Mouse (Mus musculus) hindbrain, embryonic 11.5 days (tissue): ENCODE results near the gene Klhl26. TPM values are rescaled to one million over a fixed set of nuclear protein-coding genes. Genes with fewer than 3 reads are reported as not detected.

Source experiments
- ATAC-seq: fragments of 200-750 bp; cut with Nextera tagmentation; 2 replicates; pipeline ENCODE4 v1.8.0; 2017; ENCODE audit warnings: mild to moderate bottlenecking, moderate TSS enrichment, moderate library complexity; ENCODE audit not compliant: low FRiP score
- DNase-seq: peaks from one replicate; pipeline ENCODE4 v3.0.0-alpha.2; 2015; ENCODE audit warnings: low spot score
- H3K27ac ChIP-seq: fragments of 300-500 bp; sonication (generic); 2 replicates; pipeline ENCODE4 v1.5.1; 2014; ENCODE audit warnings: mild to moderate bottlenecking, low read depth, low read length
- H3K27me3 ChIP-seq: fragments of 300-500 bp; sonication (generic); 2 replicates; pipeline ENCODE4 v1.6.1; 2014; ENCODE audit warnings: mild to moderate bottlenecking, low read length, moderate library complexity, mixed read lengths; ENCODE audit not compliant: control insufficient read depth, insufficient read depth
- H3K36me3 ChIP-seq: fragments of 300-500 bp; sonication (generic); 2 replicates; pipeline ENCODE4 v1.6.1; 2014; ENCODE audit warnings: mild to moderate bottlenecking, low read length, moderate library complexity, mixed read lengths; ENCODE audit not compliant: control insufficient read depth, insufficient read depth
- H3K4me1 ChIP-seq: fragments of 300-500 bp; sonication (generic); replicated peaks from 2 replicates; pipeline ENCODE4 v1.6.1; 2014; ENCODE audit warnings: low read length, mixed read lengths; ENCODE audit not compliant: control insufficient read depth, insufficient read depth
- H3K4me2 ChIP-seq: fragments of 300-500 bp; sonication (generic); replicated peaks from 2 replicates; pipeline ENCODE4 v1.6.1; 2014; ENCODE audit warnings: mild to moderate bottlenecking, low read depth, low read length
- H3K4me3 ChIP-seq: fragments of 300-500 bp; sonication (generic); 2 replicates; pipeline ENCODE4 v1.5.1; 2014; ENCODE audit warnings: low read depth, low read length
- H3K9ac ChIP-seq: fragments of 300-500 bp; sonication (generic); 2 replicates; pipeline ENCODE4 v1.6.1; 2014; ENCODE audit warnings: low read depth, low read length
- H3K9me3 ChIP-seq: fragments of 300-500 bp; sonication (generic); 2 replicates; pipeline ENCODE4 v1.6.1; 2016; ENCODE audit warnings: low read length; ENCODE audit not compliant: control insufficient read depth
- WGBS: fragments of 180-500 bp; shearing (Covaris S2); extraction: QIAGEN DNeasy Blood & Tissue Kit; methylation state at CpG from one replicate; pipeline ENCODE4 v1.1.7; 2014; 5-methylcytosine and 5-hydroxymethylcytosine counted together
- polyA plus RNA-seq: library from polyadenylated mRNA; unstranded; fragments of >200 nt; fragmentation: Nextera tagmentation; extraction: Ambion mirVana; gene quantifications from 2 replicates; pipeline ENCODE4 v1.2.1, GENCODE M21; 2014

The Klhl26 gene
- polyA plus RNA-seq, 1 experiment from 2014 or later = 11.1 TPM

DNA sequence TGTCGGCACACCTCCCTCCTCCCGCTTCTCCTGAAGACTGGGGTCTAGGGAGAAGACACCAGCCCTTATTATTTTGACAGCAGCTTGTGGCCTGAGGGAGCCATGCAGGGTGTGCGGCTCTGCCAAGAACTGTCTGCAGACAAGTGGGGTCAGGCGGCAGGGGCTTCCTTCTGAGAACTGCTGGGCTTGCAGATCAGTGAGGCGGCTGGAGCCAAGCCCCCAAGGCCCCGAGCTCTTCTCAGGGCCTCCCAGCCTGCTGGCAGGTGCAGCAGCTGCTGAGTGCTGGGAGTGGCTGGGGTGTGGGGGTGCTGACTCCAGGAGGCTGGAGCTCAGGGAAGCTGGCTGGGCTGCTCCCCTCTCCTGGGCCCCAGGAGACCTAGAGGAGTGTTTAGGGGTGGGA is 68.5 kb downstream of the Klhl26 start:
- Histone ChIP-seq H3K4me2 (no peak overlapping the region), H3K9ac (no peak overlapping the region), H3K27ac (peak overlapping the region; percentile 52; the same call in 1 of the 2 replicates), H3K36me3 (no peaks in the 10 kb centered on the region), H3K4me3 (no peak overlapping the region), H3K9me3 (no peaks in the 10 kb centered on the region), H3K27me3 (no peaks in the 10 kb centered on the region), H3K4me1 (peaks cover 7% of the 10 kb centered on the region; the same call in 1 of the 2 replicates)
- ATAC-seq = peak; percentile 81
- WGBS = 51% methylated on average over 6 of the region's 6 CpGs
- DNase-seq = peak; percentile 33

DNA sequence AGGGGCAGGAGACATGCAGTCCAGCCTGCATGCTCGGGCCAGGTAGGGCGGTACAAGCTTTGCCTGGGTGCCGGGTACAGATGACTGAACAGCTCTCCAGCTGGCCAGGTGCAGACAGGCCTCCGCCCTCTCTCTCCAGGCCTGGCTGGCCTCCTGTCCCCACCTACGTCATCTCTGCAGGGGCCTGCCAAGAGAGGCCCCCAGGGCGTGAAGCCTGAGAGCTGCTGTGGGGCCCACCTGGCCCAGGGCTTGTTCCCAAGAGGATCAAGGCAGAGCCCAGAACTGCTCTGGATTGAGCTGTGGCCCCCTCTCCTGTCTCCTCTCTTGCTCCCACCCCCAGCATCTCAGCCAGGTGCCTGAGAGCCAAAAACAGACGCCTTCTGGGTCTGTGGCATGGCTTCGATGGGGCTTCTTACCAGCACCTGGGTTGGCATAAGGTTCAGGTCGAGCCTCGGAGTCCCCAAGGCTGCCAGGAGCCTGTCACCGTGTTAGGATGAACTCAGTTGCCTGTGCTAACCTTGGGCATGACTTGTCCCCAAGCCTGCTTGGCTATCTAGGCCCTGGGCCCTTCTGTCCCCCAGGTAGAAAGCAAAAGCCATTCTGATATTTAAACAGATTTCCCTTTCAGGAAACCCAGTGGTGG is 70.2 kb downstream of the Klhl26 start:
- 77% methylated on average over 11 of the region's 11 CpGs for WGBS
- H3K36me3 ChIP-seq = no peaks in the 10 kb centered on the region
- no peak overlapping the region for H3K27ac ChIP-seq
- H3K4me3 ChIP-seq = no peak overlapping the region
- peaks cover 7% of the 10 kb centered on the region; the same call in 1 of the 2 replicates for H3K4me1 ChIP-seq
- H3K9ac ChIP-seq = no peak overlapping the region
- no peak overlapping the region for H3K4me2 ChIP-seq
- no peaks in the 10 kb centered on the region for H3K27me3 ChIP-seq
- DNase-seq (no peak), ATAC-seq (no peak)
- no peaks in the 10 kb centered on the region for H3K9me3 ChIP-seq

DNA sequence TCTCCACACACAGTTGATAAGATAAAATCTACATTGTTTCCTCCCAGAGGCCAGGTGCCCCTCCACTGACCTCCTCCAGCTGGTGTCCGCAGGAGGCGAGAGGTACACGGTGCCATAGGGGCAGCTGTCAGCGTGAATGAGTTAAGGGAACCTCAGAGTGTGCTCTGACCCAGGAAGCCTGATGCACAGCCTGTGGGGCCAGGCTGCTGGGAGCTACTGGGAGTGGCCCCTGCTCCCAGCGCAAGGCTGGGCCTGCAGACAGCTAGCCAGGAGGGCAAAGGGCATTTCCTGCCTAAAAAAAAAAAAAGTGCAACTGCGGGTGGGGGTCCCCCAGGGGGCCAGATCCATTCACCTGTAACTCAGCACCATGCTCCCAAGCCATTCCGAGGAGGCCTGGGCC is 71.6 kb downstream of the Klhl26 start:
- WGBS = 45% methylated on average over 7 of the region's 7 CpGs

DNA sequence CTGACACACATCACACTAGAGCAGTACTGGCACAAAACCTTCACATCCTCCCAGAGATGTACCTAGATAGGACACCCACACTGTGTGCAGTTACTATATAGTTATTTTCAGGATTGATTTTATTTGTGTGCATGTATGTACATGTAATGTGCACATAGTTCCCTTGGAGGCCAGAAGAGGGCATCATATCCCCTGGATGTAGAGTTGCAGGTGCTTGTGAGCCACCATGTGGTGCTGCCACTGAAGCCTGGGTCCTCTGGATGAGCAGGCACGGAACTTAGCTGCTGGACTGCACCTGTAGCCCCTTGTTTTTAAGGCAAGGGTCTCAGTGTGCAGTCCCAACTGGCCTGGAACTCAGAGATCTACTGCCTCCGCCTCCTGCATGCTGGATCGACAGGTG is 72.6 kb downstream of the Klhl26 start:
- Histone ChIP-seq H3K9me3 (no peaks in the 10 kb centered on the region), H3K36me3 (no peaks in the 10 kb centered on the region), H3K9ac (no peak overlapping the region), H3K27me3 (no peaks in the 10 kb centered on the region), H3K27ac (no peak overlapping the region), H3K4me1 (peaks cover 7% of the 10 kb centered on the region; the same call in 1 of the 2 replicates), H3K4me3 (no peak overlapping the region), H3K4me2 (no peak overlapping the region)
- 97% methylated on average over 3 of the region's 3 CpGs for WGBS
- no peak for ATAC-seq
- no peak for DNase-seq

More for the DNA sequence above, 71.6 kb downstream of the Klhl26 start:
- Histone ChIP-seq H3K4me1 (peaks cover 7% of the 10 kb centered on the region; the same call in 1 of the 2 replicates), H3K4me3 (no peak overlapping the region), H3K27ac (no peak overlapping the region), H3K36me3 (no peaks in the 10 kb centered on the region), H3K9me3 (no peaks in the 10 kb centered on the region), H3K4me2 (no peak overlapping the region), H3K9ac (0 out of 2 replicates have a peak overlapping the region, but pooled peaks have one; percentile 8), H3K27me3 (no peaks in the 10 kb centered on the region)
- ATAC-seq (no peak), DNase-seq (no peak)

Other genes starting within 250 kb of the Klhl26 start
- 46.5 and 46.8 TPM in 2 replicates for gene Sugp2, start 242.7 kb downstream of the Klhl26 start, polyA plus RNA-seq
- gene Armc6, start 242.5 kb downstream of the Klhl26 start, polyA plus RNA-seq = 34.0 and 37.5 TPM in 2 replicates
- gene Homer3, start 194.1 kb downstream of the Klhl26 start, polyA plus RNA-seq = 50.4 and 51.6 TPM in 2 replicates
- 43.3 and 50.1 TPM in 2 replicates for gene Ddx49, start 174.5 kb downstream of the Klhl26 start, polyA plus RNA-seq
- gene Cope, start 174.4 kb downstream of the Klhl26 start, polyA plus RNA-seq = 268 and 278 TPM in 2 replicates
- gene Cers1, start 161.2 kb downstream of the Klhl26 start, polyA plus RNA-seq = 5.7 and 6.2 TPM in 2 replicates
- 1.3 TPM in 2 replicates for gene Gdf1, start 147.2 kb downstream of the Klhl26 start, polyA plus RNA-seq
- 21.4 TPM in 2 replicates for gene Upf1, start 123.7 kb downstream of the Klhl26 start, polyA plus RNA-seq
- 0.08 and 0.11 TPM in 2 replicates for gene Comp, start 103.4 kb downstream of the Klhl26 start, polyA plus RNA-seq
- 13.6 and 14.2 TPM in 2 replicates for gene Crtc1, start 37.4 kb downstream of the Klhl26 start, polyA plus RNA-seq
- 15.6 and 19.6 TPM in 2 replicates for gene Tmem59l, start 10.4 kb upstream of the Klhl26 start, polyA plus RNA-seq
- gene Crlf1, start 16.2 kb upstream of the Klhl26 start, polyA plus RNA-seq = 2.4 and 6.6 TPM in 2 replicates
- 129 and 136 TPM in 2 replicates for gene Rex1bd, start 29.8 kb upstream of the Klhl26 start, polyA plus RNA-seq
- 814 and 839 TPM in 2 replicates for gene Uba52, start 33.8 kb upstream of the Klhl26 start, polyA plus RNA-seq
- 226 and 243 TPM in 2 replicates for gene Fkbp8, start 50.8 kb upstream of the Klhl26 start, polyA plus RNA-seq
- 48.3 and 52.6 TPM in 2 replicates for gene Kxd1, start 51.0 kb upstream of the Klhl26 start, polyA plus RNA-seq
- gene Ell, start 62.5 kb upstream of the Klhl26 start, polyA plus RNA-seq = 15.4 and 16.5 TPM in 2 replicates
- 57.9 and 65.1 TPM in 2 replicates for gene Isyna1, start 117.4 kb upstream of the Klhl26 start, polyA plus RNA-seq
- 126 and 129 TPM in 2 replicates for gene Ssbp4, start 131.9 kb upstream of the Klhl26 start, polyA plus RNA-seq
- 0.85 and 0.97 TPM in 2 replicates for gene Lrrc25, start 139.2 kb upstream of the Klhl26 start, polyA plus RNA-seq
- not detected in 2 replicates for gene Gdf15, start 155.5 kb upstream of the Klhl26 start, polyA plus RNA-seq
- gene Pgpep1, start 183.4 kb upstream of the Klhl26 start, polyA plus RNA-seq = 170 TPM in 2 replicates
- 282 and 299 TPM in 2 replicates for gene Lsm4, start 196.3 kb upstream of the Klhl26 start, polyA plus RNA-seq
- 126 and 137 TPM in 2 replicates for gene Jund, start 222.0 kb upstream of the Klhl26 start, polyA plus RNA-seq
- gene Iqcn, start 226.5 kb upstream of the Klhl26 start, polyA plus RNA-seq = 0.03 and 0.14 TPM in 2 replicates
- gene Gm3336, start 241.6 kb upstream of the Klhl26 start, polyA plus RNA-seq = not detected in 2 replicates
- gene Pde4c, start 246.8 kb upstream of the Klhl26 start, polyA plus RNA-seq = 0.09 TPM in 1 of 2 replicates, not detected in the other